Mouse (Mus musculus): ENCODE data around the gene Apoa2.

- no peak for TF ChIP-seq CTCF (IDR thresholded peaks at IDR 0.05; ENCODE audit: borderline replicate concordance, extremely low read depth, insufficient read depth, insufficient read length)
- TF ChIP-seq POLR2A (IDR thresholded peaks at IDR 0.05; ENCODE audit: borderline replicate concordance, extremely low read depth, insufficient read depth, insufficient read length, poor library complexity, severe bottlenecking): no peak
These were observed 20.6 kb upstream of the Apoa2 start for GRCm38 (mm10) chr1:171204249-171204644.

Data from brain, embryonic 14.5 days (tissue).